Mouse (Mus musculus): ENCODE measurements around the gene Lingo1. TPM values are rescaled to one million over a fixed set of nuclear protein-coding genes. Genes with fewer than 3 reads are reported as not detected.
A peak's percentile ranks its signal among the peaks of the same experiment; 100 is the strongest.

The Lingo1 gene
- polyA plus RNA-seq, 1 experiment from 2014 or later, result 10.9 TPM

GRCm38 (mm10) chr9:56774231-56774630, 22.0 kb downstream of the Lingo1 start:
- Histone ChIP-seq H3K27ac (no peak overlapping the region), H3K27me3 (peaks cover 45% of the 10 kb centered on the region), H3K36me3 (ENCODE audit: poor library complexity, severe bottlenecking) (no peaks in the 10 kb centered on the region), H3K9me3 (replicated peaks) (no peaks in the 10 kb centered on the region), H3K4me2 (no peak overlapping the region), H3K9ac (no peak overlapping the region), H3K4me3 (no peak overlapping the region), H3K4me1 (peaks cover 13% of the 10 kb centered on the region)
- WGBS, result 51% methylated on average over 6 of the region's 6 CpGs
- peak; percentile 57; the same call in 1 of the 2 replicates for ATAC-seq

GRCm38 (mm10) chr9:56773666-56774065, 22.6 kb downstream of the Lingo1 start:
- no peak overlapping the region for H3K4me3 ChIP-seq
- 67% methylated on average over 7 of the region's 7 CpGs for whole genome bisulfite sequencing
- no peaks in the 10 kb centered on the region for H3K9me3 ChIP-seq (replicated peaks)
- no peak for ATAC-seq
- peaks cover 13% of the 10 kb centered on the region for H3K4me1 ChIP-seq
- no peak overlapping the region for H3K9ac ChIP-seq
- no peak overlapping the region for H3K27ac ChIP-seq
- H3K4me2 ChIP-seq, result no peak overlapping the region
- H3K27me3 ChIP-seq, result peaks cover 48% of the 10 kb centered on the region
- H3K36me3 ChIP-seq (ENCODE audit: poor library complexity, severe bottlenecking), result no peaks in the 10 kb centered on the region

GRCm38 (mm10) chr9:56767653-56768136, 28.6 kb downstream of the Lingo1 start:
- H3K9ac ChIP-seq, result no peak overlapping the region
- no peak overlapping the region for H3K4me3 ChIP-seq
- H3K4me2 ChIP-seq, result no peak overlapping the region
- no peaks in the 10 kb centered on the region for H3K36me3 ChIP-seq (ENCODE audit: poor library complexity, severe bottlenecking)
- H3K9me3 ChIP-seq (replicated peaks), result no peaks in the 10 kb centered on the region
- 8% methylated on average over 9 of the region's 9 CpGs for WGBS
- peak; percentile 77 for ATAC-seq
- peaks cover 20% of the 10 kb centered on the region for H3K4me1 ChIP-seq
- no peak overlapping the region for H3K27ac ChIP-seq
- H3K27me3 ChIP-seq, result peaks cover 74% of the 10 kb centered on the region

GRCm38 (mm10) chr9:56766629-56767357, 29.5 kb downstream of the Lingo1 start:
- H3K27me3 ChIP-seq, result peaks cover 73% of the 10 kb centered on the region
- H3K9me3 ChIP-seq (replicated peaks), result no peaks in the 10 kb centered on the region
- ATAC-seq, result no peak
- H3K4me2 ChIP-seq, result no peak overlapping the region
- H3K4me3 ChIP-seq, result no peak overlapping the region
- H3K36me3 ChIP-seq (ENCODE audit: poor library complexity, severe bottlenecking), result no peaks in the 10 kb centered on the region
- 59% methylated on average over 11 of the region's 11 CpGs for WGBS
- no peak overlapping the region for H3K9ac ChIP-seq
- peaks cover 20% of the 10 kb centered on the region for H3K4me1 ChIP-seq
- no peak overlapping the region for H3K27ac ChIP-seq

GRCm38 (mm10) chr9:56762106-56762562, 34.1 kb downstream of the Lingo1 start:
- ATAC-seq, result peak; percentile 71; the same call in 1 of the 2 replicates
- Histone ChIP-seq H3K4me3 (no peak overlapping the region), H3K4me1 (peaks cover 15% of the 10 kb centered on the region), H3K9ac (no peak overlapping the region), H3K36me3 (ENCODE audit: poor library complexity, severe bottlenecking) (no peaks in the 10 kb centered on the region), H3K27me3 (peaks cover 77% of the 10 kb centered on the region), H3K27ac (peak overlapping the region; percentile 21; the same call in 1 of the 2 replicates), H3K4me2 (no peak overlapping the region), H3K9me3 (replicated peaks) (no peaks in the 10 kb centered on the region)
- WGBS, result 73% methylated on average over 9 of the region's 9 CpGs

- no peaks in the 10 kb centered on the region for H3K9me3 ChIP-seq (replicated peaks)
- H3K27me3 ChIP-seq, result peaks cover 72% of the 10 kb centered on the region
- H3K4me2 ChIP-seq, result no peak overlapping the region
- ATAC-seq, result no peak
- WGBS, result 39% methylated on average over 11 of the region's 11 CpGs
- no peak overlapping the region for H3K9ac ChIP-seq
- H3K4me3 ChIP-seq, result no peak overlapping the region
- no peak overlapping the region for H3K27ac ChIP-seq
- H3K36me3 ChIP-seq (ENCODE audit: poor library complexity, severe bottlenecking), result no peaks in the 10 kb centered on the region
- peaks cover 6% of the 10 kb centered on the region for H3K4me1 ChIP-seq
These were observed 38.5 kb downstream of the Lingo1 start for GRCm38 (mm10) chr9:56757791-56758190.

- 47% methylated on average over 5 of the region's 5 CpGs for WGBS
- no peak overlapping the region for H3K9ac ChIP-seq
- H3K36me3 ChIP-seq (ENCODE audit: poor library complexity, severe bottlenecking), result no peaks in the 10 kb centered on the region
- no peak overlapping the region for H3K27ac ChIP-seq
- H3K9me3 ChIP-seq (replicated peaks), result no peaks in the 10 kb centered on the region; the same call in 1 of the 2 replicates
- peaks cover 6% of the 10 kb centered on the region for H3K4me1 ChIP-seq
- no peak for ATAC-seq
- H3K4me2 ChIP-seq, result no peak overlapping the region
- H3K4me3 ChIP-seq, result no peak overlapping the region
- peaks cover 74% of the 10 kb centered on the region for H3K27me3 ChIP-seq
These were observed 41.1 kb downstream of the Lingo1 start for GRCm38 (mm10) chr9:56755119-56755518.

GRCm38 (mm10) chr9:56753386-56753785, 42.9 kb downstream of the Lingo1 start:
- Histone ChIP-seq H3K27ac (no peak overlapping the region), H3K4me1 (peaks cover 6% of the 10 kb centered on the region), H3K36me3 (ENCODE audit: poor library complexity, severe bottlenecking) (no peaks in the 10 kb centered on the region), H3K9me3 (replicated peaks) (no peaks in the 10 kb centered on the region; the same call in 1 of the 2 replicates), H3K27me3 (peaks cover 77% of the 10 kb centered on the region), H3K4me2 (no peak overlapping the region), H3K4me3 (no peak overlapping the region), H3K9ac (no peak overlapping the region)
- ATAC-seq, result no peak
- 72% methylated on average over 6 of the region's 6 CpGs for whole genome bisulfite sequencing

- no peak for ATAC-seq
- H3K27me3 ChIP-seq, result peaks cover 83% of the 10 kb centered on the region
- 57% methylated on average over 5 of the region's 5 CpGs for WGBS
These were observed 48.2 kb downstream of the Lingo1 start for GRCm38 (mm10) chr9:56748056-56748455.

GRCm38 (mm10) chr9:56746926-56747294, 49.4 kb downstream of the Lingo1 start:
- Histone ChIP-seq H3K4me2 (no peak overlapping the region), H3K27me3 (peaks cover 80% of the 10 kb centered on the region), H3K4me3 (no peak overlapping the region), H3K9ac (no peak overlapping the region), H3K9me3 (replicated peaks) (no peaks in the 10 kb centered on the region; the same call in 1 of the 2 replicates), H3K4me1 (peaks cover 26% of the 10 kb centered on the region), H3K27ac (no peak overlapping the region), H3K36me3 (ENCODE audit: poor library complexity, severe bottlenecking) (no peaks in the 10 kb centered on the region)
- ATAC-seq, result peak; percentile 9; the same call in 1 of the 2 replicates
- 26% methylated on average over 4 of the region's 4 CpGs for WGBS

More at GRCm38 (mm10) chr9:56748056-56748455, 48.2 kb downstream of the Lingo1 start:
- H3K36me3 ChIP-seq (ENCODE audit: poor library complexity, severe bottlenecking), result no peaks in the 10 kb centered on the region
- H3K4me2 ChIP-seq, result no peak overlapping the region
- H3K27ac ChIP-seq, result no peak overlapping the region
- no peak overlapping the region for H3K9ac ChIP-seq
- peaks cover 26% of the 10 kb centered on the region for H3K4me1 ChIP-seq
- no peaks in the 10 kb centered on the region; the same call in 1 of the 2 replicates for H3K9me3 ChIP-seq (replicated peaks)
- H3K4me3 ChIP-seq, result no peak overlapping the region

GRCm38 (mm10) chr9:56746195-56746925, 49.9 kb downstream of the Lingo1 start:
- H3K9me3 ChIP-seq (replicated peaks), result no peaks in the 10 kb centered on the region; the same call in 1 of the 2 replicates
- no peak overlapping the region for H3K9ac ChIP-seq
- peaks cover 26% of the 10 kb centered on the region for H3K4me1 ChIP-seq
- no peak overlapping the region for H3K27ac ChIP-seq
- WGBS, result 32% methylated on average over 14 of the region's 14 CpGs
- H3K4me3 ChIP-seq, result no peak overlapping the region
- H3K27me3 ChIP-seq, result peaks cover 80% of the 10 kb centered on the region
- ATAC-seq, result peak; percentile 91
- no peak overlapping the region for H3K4me2 ChIP-seq
- H3K36me3 ChIP-seq (ENCODE audit: poor library complexity, severe bottlenecking), result no peaks in the 10 kb centered on the region

- H3K27me3 ChIP-seq, result peaks cover 88% of the 10 kb centered on the region
- 58% methylated on average over 5 of the region's 5 CpGs for WGBS
These were observed 51.9 kb downstream of the Lingo1 start for GRCm38 (mm10) chr9:56744369-56744768.

More at GRCm38 (mm10) chr9:56744369-56744768, 51.9 kb downstream of the Lingo1 start:
- H3K36me3 ChIP-seq (ENCODE audit: poor library complexity, severe bottlenecking), result no peaks in the 10 kb centered on the region
- H3K4me3 ChIP-seq, result no peak overlapping the region
- no peak overlapping the region for H3K4me2 ChIP-seq
- H3K9me3 ChIP-seq (replicated peaks), result no peaks in the 10 kb centered on the region
- no peak overlapping the region for H3K27ac ChIP-seq
- no peak overlapping the region for H3K9ac ChIP-seq
- H3K4me1 ChIP-seq, result peaks cover 32% of the 10 kb centered on the region
- ATAC-seq, result no peak

All from forebrain, embryonic 13.5 days (tissue).